Mouse (Mus musculus): ENCODE results near the gene Il17rd.

Il17rd gene

DNA sequence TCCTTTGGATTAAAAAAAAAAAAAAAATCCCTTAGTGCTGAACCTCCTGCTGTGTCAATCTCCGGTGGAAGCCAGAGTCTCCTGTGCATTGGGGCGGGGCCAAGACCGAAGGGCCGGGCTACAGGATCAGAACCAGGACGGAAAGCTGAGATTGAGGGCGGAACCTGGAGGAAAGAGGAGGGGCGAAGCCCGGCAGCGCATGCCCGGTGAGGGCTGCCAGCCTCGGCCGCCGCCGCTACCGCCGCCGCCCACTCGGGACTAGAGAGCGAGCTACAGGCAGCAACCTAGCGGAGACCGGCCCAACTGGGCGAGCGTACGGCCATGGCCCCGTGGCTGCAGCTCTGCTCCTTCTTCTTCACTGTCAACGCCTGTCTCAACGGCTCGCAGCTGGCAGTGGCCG lies at the start of gene Il17rd:
TSS of gene Il17rd (plus strand) at position 159 of the 400 bp plus-strand sequence.
- DNase-seq, result peak; percentile 97

DNA sequence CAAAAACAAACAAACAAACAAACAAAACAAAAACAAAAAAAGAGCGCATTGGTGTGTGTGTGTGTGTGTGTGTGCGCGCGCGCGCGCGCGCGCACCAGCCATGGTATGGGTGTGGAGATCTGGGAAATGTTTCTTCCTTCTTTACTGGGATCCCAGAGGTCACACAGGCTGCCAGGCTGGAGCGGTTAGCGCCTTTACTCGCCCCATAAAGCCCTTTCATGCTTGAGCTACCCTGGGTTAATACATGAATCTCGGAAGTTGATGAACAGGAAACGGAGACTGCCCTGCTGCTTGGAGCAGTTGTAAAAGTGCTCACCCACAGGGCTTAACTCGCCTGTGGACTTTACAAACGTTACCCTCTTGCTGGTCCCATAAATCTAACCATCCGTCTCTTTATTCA lies 47.1 kb upstream of the Il17rd start:
- DNase-seq, result peak in 1 of 2 experiments; percentile 13

DNA sequence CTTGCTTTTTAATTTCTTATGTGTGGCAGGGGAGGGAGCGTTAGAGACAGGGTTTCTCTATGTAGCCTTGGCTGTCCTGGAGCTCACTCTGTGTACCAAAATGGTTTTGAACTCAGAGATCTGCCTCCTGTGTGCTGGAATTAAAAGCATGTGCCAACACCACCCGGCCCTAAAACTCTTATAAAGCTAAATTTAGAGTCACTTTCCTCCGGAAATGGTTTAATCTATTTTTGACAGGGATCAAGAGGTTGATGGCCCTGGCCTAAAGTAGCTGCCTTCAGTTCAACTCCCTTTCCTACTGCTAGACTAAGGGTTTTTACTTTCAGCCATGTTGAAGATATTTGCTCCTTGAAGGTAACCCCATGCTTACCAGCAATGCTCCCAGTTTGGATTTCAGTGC lies 45.3 kb upstream of the Il17rd start:
- no peak for DNase-seq

DNA sequence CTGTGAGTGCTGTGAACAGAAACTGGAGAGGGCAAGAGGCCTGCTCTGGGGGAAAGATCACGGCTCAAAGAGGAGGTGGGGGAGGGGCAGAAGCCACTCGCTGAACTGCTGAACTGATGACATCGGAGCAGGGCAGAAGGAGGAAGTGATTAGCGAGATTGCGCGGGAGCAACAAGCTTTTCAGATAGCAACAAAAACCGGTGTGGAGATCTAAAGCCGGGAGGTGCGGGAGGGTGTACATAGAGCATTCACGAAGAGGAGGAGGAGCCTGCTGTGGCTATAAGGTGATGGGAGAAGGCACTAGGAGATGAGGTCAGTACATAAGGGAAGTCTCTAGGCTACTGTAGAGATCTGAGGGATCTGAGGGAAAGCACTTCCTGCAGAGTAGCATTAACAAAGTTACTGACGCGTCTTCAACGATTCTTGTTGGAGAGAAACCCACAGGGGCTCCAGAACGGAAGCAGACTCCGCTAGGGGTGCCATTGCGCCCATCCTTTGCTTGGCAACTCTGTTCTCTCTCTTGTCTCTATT lies 44.5 kb upstream of the Il17rd start, which contains the start of gene Hesx1:
TSS of gene Hesx1 (plus strand) at position 206 of the 531 bp plus-strand sequence.
- DNase-seq, result peak; percentile 38 to 76

DNA sequence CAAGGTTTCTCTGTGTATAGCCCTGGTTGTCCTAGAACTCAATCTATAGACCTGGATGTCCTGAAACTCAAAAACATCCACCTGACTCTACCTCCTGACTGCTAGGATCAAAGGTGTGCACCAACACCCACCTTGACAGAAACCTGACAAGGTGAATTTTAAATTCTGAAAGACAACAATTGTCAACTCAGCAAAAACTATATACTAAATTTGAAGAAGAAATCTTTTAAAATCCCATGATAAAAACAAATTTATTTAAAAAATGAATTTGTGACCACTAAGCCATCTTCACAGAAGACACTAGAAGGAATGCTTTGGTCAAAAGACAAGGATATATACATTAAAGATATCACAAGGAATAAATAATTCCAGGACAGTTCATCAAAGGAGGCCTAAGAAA lies 42.5 kb upstream of the Il17rd start:
- DNase-seq, result no peak

DNA sequence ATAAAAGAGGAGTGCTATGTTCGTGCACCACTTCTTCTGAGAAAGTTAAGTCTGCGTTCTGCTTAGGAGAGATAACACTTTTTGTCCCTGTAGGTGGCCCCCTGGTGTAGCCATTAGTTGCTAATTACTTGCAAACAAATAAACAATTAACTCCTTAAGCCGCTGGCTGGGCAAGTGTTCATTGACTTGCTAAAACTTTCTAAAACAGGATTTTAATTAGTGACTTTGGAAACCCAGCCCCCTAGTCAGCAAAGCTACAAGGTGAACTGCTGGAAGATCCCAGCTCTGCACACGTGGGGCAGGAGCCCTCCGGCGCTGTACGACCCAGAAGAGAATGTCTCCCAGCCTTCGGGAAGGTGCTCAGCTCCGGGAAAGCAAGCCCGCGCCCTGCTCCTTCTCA lies 38.4 kb upstream of the Il17rd start:
- DNase-seq, result peak; percentile 33 to 34

DNA sequence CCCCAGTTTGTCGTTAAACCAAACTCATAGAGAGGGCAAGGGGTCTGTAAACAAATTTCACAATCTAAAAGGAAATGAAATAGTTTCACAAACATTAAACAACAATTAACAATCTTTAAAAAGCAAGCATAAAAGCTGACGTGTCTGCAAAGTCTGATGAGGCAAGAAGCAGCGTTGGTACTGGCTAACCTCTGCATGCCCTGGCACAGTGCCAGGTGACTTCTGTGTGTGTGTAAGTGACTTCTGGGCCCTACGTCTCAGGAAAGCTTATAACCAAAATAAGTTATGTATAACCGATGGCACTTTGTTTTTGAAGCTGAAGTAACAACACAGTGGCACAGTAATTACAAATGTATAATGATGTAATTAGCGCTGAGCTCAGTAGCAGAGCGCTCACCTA lies 33.8 kb upstream of the Il17rd start:
- peak in 1 of 2 experiments; percentile 52 for DNase-seq

DNA sequence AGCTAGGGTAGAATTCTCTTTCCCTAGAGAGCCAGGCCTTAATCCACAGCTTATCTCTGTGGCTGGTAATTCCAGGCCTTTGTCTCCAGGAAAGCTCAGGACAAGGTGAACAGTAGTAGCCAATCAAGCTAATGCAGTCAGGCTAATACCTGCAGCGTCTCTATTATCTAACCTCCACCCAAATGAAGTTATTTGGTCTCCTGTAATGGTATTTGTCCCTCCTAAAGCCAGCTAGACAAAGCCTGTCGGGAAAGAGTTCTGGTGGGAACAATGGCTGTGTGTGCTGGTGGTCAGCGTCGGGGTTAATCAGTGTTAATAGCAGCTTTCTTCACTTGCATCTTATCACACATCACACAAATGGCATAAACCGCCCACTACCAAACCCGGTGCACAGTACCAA lies 32.8 kb upstream of the Il17rd start:
- DNase-seq, result no peak

DNA sequence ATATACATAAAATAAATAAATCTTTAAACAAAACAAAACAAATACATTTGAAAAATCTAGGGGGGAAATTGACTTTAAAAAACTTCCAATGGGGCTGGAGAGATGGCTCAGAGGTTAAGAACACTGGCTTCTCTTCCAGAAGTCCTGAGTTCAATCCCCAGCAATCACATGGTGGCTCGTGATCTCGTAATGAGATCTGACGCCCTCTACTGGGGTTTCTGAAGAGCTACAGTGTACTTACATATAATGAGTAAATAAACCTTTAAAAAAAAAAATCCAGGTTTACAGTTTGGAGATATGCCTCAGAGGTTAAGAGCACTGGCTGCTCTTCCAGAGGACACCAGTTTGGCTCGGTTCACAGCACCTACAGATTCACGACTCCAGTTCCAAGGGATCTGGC lies 27.2 kb upstream of the Il17rd start:
- no peak for DNase-seq

DNA sequence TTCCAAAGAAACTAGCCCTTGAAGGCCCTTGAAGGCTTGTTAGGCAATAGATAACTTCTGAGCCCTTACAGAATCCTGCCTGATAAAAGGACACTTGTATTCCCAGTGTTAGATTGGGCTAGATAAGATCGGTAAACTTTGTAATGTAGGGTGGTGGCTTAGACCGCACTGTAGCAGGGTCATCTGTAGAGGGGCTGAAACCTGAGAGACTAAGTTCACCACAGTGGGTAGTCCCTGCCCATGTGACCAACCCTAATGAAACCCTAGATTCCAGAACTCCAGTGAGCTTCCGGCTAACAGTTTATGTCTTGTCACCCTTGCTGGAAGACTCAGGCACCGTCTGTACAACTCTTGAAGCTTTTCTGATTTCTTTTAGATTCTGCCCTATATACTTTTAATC lies 25.1 kb upstream of the Il17rd start:
- no peak for DNase-seq

DNA sequence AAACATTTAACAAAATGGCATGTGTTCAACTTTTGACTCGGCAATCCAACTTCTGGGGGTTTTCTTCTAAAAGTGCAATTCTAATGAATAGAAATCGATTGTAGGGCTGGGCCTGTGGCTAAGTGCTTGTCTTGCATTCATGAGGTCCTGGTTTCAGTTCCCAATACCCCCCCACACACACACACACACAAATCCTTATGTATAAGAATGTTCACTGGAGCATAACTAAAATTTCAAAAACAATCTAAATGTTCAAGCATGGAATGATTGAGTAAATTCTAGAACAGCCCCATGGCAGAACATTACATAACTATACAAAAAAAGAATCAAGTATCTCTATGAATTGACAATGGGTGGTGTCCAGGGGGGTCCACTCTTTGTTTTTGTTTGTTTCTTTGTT lies 20.8 kb upstream of the Il17rd start:
- no peak for DNase-seq

DNA sequence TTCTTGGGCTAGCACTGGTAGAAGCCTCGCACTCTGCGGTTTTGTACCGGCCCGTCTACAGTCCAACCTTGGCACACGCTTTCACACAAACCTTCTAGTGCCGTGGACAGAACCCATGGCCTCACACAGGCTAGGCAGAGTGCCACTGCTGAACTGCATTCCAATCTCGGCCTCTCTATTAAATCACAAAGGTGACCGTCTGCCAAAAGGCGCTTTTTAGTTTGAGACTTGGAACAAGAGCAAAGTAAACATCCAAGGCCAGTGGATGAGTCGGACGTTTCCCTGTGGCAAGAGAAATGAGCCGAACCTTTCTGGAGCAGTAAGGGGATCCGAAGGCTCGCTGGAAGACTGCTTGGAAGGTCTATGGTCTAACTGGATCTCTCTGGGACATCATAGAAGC lies 18.9 kb upstream of the Il17rd start:
- DNase-seq, result peak in 1 of 2 experiments; percentile 41

DNA sequence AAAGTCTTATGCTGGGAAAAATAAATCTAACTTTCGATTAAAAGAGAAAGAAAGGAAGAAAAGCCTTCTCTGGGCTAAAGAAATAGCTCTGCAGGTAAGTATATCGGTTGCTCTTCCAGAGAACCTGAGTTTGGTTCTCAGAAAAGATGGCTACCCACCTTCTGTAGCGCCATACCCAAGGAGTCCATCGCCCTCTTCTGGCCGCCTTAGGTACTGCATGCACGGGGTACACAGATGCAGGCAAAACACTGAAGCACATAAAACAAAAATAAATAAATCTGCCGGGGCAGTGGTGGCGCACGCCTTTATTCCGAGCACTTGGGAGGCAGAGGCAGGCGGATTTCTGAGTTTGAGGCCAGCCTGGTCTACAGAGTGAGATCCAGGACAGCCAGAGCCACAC lies 15.9 kb upstream of the Il17rd start:
- peak; percentile 65 to 87 for DNase-seq

DNA sequence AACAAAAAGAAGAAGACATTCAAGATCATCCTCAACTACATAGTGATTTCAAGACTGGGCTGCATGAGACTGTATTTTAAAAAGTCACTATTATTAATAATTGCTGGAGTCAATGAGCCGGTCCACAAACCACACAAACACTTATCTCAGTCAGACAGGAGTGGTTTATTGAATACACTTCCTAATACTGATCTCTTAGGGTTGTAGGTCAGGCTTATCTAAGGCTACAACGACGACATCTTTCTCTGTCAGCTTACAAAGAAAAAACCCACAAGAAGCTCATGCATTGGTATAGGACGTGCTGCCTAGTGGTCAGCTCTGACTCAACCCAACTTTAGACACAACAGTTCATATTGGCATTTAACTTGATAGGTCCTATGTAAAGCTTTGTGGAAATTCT lies 14.1 kb upstream of the Il17rd start:
- DNase-seq, result no peak

DNA sequence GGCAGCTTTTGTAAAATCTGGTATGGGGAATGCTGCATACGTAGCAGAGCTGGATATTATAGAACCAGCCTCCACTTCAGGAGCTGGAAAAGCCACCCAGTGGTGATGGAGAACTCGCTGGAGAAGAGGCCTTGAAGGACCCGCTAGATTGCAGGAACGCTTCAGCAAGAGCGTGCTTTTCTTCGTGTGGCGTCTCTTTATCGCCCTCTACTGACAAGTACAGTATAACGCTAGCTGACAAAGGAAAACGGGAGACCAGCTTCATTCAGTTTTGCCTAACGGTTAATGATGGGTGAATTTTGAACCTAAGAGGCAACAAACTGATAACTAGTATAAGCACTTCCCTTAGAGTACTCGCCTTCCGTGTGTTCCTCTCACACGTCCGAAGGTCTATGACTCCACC lies 9.0 kb upstream of the Il17rd start:
- peak; percentile 49 to 51 for DNase-seq

DNA sequence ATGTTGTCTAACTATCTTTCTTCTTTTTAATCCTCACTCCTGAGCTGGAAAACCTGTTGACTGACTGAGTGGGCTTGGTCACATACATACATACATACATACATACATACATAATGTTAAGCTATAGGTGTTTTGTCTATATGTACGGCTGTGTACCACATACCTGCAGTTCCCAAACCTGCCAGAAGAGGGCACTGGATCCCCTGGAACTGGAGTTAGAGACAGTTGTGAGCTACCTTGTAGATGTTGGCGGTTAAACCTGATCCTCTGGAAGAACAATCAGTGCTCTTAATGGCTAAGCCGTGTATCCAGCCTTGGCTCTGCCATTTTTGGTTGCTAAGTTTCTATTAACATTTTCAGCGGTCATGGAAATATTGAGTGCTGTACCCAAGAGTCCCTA lies 7.6 kb upstream of the Il17rd start:
- peak; percentile 78 to 91 for DNase-seq

DNA sequence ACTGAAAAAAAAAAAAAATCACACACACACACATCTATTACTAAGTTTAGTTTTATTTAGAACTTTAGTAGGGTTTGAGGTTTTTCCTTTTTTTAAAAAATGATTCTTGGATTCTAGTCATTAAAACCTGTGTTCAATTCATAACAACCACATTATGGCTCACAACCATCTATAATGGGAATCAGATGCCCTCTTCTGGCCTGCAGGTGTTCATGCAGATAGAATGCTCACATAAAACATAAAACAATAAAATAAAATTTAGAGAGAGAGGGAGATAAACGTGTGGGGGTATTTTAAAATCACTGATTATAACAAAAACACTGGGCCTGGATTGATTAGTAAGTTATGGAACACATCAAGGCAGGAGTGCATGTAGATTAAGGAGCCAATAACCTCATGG lies 1.2 kb upstream of the Il17rd start:
- DNase-seq, result no peak

DNA sequence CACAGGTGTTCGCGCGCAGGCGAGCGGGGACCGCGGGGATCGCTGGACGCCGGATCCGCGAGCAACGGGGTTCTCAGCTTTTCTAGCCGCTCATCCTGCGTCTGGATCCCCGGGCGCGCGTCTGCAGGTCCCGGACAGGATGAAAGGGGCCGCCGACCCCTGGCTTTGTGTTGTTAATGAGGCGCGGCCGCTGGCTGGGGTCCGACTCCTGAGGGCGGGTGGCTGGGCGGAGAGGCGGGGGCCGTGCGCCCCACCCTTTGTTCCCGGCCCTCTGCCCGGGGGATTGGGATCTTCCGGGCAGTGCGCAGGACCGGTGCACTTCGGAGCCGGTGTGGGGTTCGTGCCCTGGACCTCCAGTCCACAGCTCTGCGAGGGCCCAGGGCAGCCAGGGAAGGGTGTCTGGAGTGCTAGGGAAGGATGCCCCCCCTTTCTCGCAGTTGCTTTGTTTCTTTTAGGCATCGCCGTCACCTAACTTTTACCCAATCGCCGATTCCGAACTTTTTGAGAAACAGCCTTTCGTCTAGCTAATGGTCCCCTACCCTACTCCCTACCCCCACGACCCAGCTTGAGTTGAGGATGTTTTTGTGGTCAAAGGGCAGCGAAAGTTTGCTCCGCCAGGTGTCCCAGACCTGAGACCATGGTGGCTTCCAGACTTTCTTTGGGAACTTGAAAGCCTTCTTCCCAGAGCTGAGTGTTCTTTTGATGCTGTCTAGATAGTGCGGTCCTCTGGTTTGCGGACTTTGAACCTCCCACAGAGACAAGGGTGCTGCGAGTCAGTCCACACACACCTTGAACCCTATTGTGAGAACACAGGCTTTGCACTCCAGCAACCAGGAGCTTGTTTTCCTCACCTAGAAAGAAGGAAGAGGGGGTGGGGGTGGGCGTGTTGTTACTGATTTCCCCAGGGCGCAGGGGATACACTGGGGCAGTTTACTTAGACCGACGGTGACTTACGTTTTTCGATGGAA lies 824 bp downstream of the Il17rd start:
- peak; percentile 49 to 61 for DNase-seq

DNA sequence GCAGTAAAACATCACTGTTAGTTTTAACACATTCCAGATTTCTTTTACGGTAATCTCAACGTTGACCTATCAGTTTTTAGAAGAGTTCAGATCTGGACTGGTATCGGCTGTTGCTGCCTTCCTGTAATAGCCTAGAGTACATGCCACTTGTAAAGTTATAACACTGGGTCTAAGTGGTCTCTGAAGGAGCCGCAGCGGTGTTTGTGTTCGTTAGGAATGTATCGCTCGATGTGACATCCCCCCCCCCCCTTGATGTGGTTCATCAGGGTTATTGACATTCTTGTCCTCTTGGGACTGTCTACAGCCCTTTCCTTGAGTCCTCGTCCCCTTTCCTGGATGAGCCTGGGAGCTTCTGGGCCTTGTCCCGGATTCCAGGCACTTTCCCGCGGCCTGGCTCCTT lies 1.7 kb downstream of the Il17rd start:
- DNase-seq, result no peak

DNA sequence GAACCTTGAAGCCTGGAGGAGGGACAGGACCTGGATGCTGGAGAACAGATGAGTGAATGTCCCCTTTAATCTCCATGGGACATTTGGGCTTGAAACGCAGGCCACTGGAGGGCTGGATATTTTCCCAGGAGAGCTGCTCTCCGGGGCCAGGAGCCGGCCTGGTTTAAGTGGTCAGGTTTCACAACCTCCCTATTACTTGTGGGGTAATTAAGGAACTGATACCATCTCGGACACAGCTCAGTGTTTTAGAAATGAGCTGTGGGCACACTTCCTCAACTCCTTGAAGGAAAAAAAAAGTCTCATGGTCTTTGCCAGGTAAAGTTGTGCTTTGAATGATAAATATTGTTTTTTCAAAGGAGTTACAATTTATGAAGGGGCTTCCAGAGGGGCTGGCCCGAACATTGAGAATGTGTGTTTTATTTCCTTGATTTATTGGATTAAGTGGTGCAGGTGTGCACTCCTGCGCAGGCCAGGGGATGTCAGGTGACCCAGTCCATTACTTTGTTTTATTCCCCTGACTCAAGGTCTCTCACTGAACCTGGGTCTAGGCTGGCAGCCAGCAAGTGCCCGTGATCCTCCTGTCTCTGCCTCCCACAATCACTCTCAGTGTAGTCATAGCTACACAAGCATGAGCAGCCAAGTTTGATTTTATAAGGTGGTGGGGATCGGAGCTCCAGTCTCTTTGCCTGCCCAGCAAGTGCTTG lies 3.7 kb downstream of the Il17rd start:
- peak; percentile 71 to 75 for DNase-seq

DNA sequence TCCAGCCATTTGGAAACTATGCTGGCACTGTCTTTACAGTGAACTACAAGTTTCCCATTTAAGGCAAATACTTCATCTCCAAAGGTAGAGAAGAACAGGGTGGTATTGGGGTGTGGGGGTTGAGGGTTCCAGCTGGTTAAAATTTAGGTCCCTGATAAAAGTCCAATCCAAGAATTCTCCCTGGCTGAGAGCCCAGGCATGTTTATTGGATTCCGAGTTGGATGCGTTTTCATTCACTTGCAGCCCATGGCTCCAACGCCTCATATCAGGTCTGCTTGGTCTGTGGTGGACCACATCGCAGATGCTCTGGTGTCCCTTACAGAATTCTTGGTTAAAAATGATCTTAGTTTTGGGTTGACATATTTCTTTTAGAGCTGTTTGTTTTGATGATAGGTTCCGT lies 4.7 kb downstream of the Il17rd start:
- peak; percentile 67 to 70 for DNase-seq

DNA sequence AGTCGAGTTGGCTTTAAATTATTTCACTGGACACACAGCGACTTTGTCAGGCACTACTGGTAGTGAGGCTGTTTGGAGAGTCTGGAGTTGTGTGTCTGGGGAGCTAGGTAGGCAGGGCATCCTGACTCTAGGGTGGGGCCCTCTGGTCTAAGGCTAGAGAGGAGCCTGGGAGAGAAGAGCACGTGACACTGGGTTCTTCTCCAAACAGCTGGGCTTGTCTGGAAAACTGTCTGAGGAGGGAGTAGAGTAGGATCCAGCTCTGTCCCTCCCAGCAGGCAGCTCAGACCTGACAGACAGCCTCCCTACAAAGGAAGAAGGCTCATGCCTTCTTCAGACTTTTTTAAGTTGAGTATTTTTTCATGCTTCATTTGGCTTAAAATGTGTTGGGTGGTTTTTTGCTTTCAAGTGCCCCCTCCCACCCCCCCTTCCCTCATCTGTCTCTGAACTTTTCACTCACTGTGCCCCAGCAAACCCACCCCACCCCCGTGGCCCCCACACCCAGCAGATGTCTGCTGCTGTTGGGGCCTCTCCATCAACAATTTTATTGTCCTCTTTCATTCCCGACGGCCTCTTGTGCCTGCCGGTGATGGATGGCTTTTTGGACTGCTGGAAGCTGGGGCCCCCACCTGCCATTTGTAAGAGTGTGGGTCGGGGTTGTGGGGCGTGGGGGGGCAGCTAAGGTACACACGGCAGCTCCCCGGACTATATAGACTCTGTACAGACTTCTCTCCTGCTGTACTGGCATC lies 5.7 kb downstream of the Il17rd start:
- no peak for DNase-seq

DNA sequence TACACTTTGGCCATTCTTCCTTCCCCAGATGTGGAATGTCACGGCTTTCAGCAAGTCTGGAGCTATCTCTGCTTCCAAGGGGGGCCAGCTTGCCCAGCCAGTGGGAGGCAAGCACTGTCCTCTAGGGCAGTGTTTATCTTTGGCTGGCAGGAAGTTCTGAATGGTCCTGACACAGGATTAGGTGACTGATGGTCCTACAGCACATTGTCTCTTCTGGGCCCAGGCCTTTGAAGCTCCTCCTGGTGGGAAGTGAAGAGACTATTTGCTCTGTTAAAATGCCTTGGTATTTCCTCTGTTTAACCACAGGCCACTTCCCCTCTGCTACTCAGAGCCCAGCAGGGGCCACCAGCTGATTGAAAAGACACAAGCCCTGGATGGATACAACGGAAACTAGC lies 6.2 kb downstream of the Il17rd start:
- peak in 1 of 2 experiments; percentile 39 for DNase-seq
